Mouse (Mus musculus): ENCODE measurements at regions not wholly inside any gene's neighbourhood (a gene's known extent, or its start where the extent isn't known, plus 50 kb on each side); places are given as distances from the start of the nearest gene placed in this dataset.

GRCm38 (mm10) chr2:48424562-48424961, 389.3 kb upstream of the Acvr2a start:
- DNase-seq (ENCODE audit: low spot score) (no peak), ATAC-seq (no peak)
- no peaks in the 10 kb centered on the region for H3K27me3 ChIP-seq (replicated peaks; ENCODE audit: insufficient read depth, low read length)
- WGBS = 66% methylated on average over 9 of the region's 9 CpGs
- no peak overlapping the region for H3K4me3 ChIP-seq (ENCODE audit: low read depth, low read length)
- no peak overlapping the region for H3K27ac ChIP-seq (ENCODE audit: low read length)
- H3K9ac ChIP-seq (replicated peaks; ENCODE audit: low read depth) = no peak overlapping the region
- no peaks in the 10 kb centered on the region for H3K36me3 ChIP-seq (ENCODE audit: insufficient read depth, low read length)
- no peaks in the 10 kb centered on the region; the same call in 1 of the 2 replicates for H3K4me1 ChIP-seq (ENCODE audit: insufficient read depth, low read depth, low read length)
- no peaks in the 10 kb centered on the region for H3K9me3 ChIP-seq (ENCODE audit: low read length)
- TF ChIP-seq EP300 (IDR thresholded peaks at IDR 0.05) (no peak), CTCF (IDR thresholded peaks at IDR 0.05) (no peak)
- no peak overlapping the region for H3K4me2 ChIP-seq (replicated peaks; ENCODE audit: low read depth, low read length)

- H3K4me1 ChIP-seq (ENCODE audit: insufficient read depth, low read depth, low read length) = no peaks in the 10 kb centered on the region; the same call in 1 of the 2 replicates
Measured at GRCm38 (mm10) chr2:48425200-48426090, 388.5 kb upstream of the Acvr2a start.

GRCm38 (mm10) chr2:48432545-48432944, 381.4 kb upstream of the Acvr2a start:
- no peak for ATAC-seq
- no peaks in the 10 kb centered on the region for H3K9me3 ChIP-seq (ENCODE audit: low read length)
- no peak overlapping the region for H3K4me3 ChIP-seq (ENCODE audit: low read depth, low read length)
- no peak for TF ChIP-seq EP300 (IDR thresholded peaks at IDR 0.05)
- no peak for TF ChIP-seq CTCF (IDR thresholded peaks at IDR 0.05)
- no peak overlapping the region for H3K27ac ChIP-seq (ENCODE audit: low read length)
- no peaks in the 10 kb centered on the region for H3K4me1 ChIP-seq (ENCODE audit: insufficient read depth, low read depth, low read length)
- no peaks in the 10 kb centered on the region for H3K27me3 ChIP-seq (replicated peaks; ENCODE audit: insufficient read depth, low read length)
- no peak for DNase-seq (ENCODE audit: low spot score)
- no peak overlapping the region for H3K4me2 ChIP-seq (replicated peaks; ENCODE audit: low read depth, low read length)
- H3K36me3 ChIP-seq (ENCODE audit: insufficient read depth, low read length) = no peaks in the 10 kb centered on the region
- WGBS = 58% methylated on average over 1 of the region's 1 CpGs
- H3K9ac ChIP-seq (replicated peaks; ENCODE audit: low read depth) = no peak overlapping the region

More at GRCm38 (mm10) chr2:48425200-48426090, 388.5 kb upstream of the Acvr2a start:
- H3K4me2 ChIP-seq (replicated peaks; ENCODE audit: low read depth, low read length) = no peak overlapping the region
- no peaks in the 10 kb centered on the region for H3K36me3 ChIP-seq (ENCODE audit: insufficient read depth, low read length)
- H3K9me3 ChIP-seq (ENCODE audit: low read length) = no peaks in the 10 kb centered on the region
- 25% methylated on average over 12 of the region's 12 CpGs for WGBS
- no peak for DNase-seq (ENCODE audit: low spot score)
- H3K27me3 ChIP-seq (replicated peaks; ENCODE audit: insufficient read depth, low read length) = no peaks in the 10 kb centered on the region
- H3K4me3 ChIP-seq (ENCODE audit: low read depth, low read length) = no peak overlapping the region
- TF ChIP-seq EP300 (IDR thresholded peaks at IDR 0.05) (no peak), CTCF (IDR thresholded peaks at IDR 0.05) (no peak)
- no peak for ATAC-seq
- no peak overlapping the region for H3K27ac ChIP-seq (ENCODE audit: low read length)
- H3K9ac ChIP-seq (replicated peaks; ENCODE audit: low read depth) = no peak overlapping the region

DNA sequence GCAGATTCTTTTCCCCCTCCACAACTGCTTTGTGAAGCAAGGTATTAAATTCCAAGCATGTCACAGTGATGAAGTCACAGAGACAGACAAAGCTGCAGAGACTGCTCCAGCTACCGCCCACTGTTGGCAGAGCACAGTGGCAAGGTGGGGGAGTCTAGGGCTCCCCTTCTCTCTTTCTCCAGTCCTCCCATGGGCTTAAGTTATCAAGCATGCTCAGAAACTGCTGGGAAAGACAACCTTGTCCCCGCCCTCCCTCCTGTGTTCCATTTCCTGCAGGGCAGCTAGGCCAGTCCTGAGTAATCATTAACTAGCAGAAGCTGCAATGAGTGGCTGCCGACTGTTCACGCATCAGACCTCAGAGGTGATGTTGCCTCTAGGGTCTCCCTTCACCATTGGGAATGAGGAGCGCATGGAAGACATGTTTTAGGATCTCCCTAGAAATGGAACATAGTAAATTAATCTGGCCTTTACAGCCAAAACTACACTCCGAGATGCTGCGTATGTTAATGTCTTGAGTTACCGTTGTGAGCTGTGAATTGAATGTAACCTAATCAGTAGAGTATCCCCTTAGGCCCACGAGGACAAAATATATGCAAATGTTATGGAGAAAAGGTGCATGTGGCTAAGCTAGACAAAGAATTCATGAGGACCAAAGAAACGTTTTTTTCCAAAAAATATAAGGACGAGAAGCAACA, 372.5 kb upstream of the Acvr2a start:
- peaks cover 9% of the 10 kb centered on the region; the same call in 1 of the 2 replicates for H3K4me1 ChIP-seq (ENCODE audit: insufficient read depth, low read depth, low read length)
- no peak overlapping the region; the same call in 1 of the 2 replicates for H3K4me2 ChIP-seq (replicated peaks; ENCODE audit: low read depth, low read length)
- 40% methylated on average over 11 of the region's 11 CpGs for WGBS
- H3K27ac ChIP-seq (ENCODE audit: low read length) = 0 out of 2 replicates have a peak overlapping the region, but pooled peaks have one; percentile 14
- peak; percentile 80 for ATAC-seq
- no peaks in the 10 kb centered on the region for H3K27me3 ChIP-seq (replicated peaks; ENCODE audit: insufficient read depth, low read length)
- no peak overlapping the region for H3K4me3 ChIP-seq (ENCODE audit: low read depth, low read length)
- no peak overlapping the region for H3K9ac ChIP-seq (replicated peaks; ENCODE audit: low read depth)
- H3K9me3 ChIP-seq (ENCODE audit: low read length) = no peaks in the 10 kb centered on the region
- no peaks in the 10 kb centered on the region for H3K36me3 ChIP-seq (ENCODE audit: insufficient read depth, low read length)
- peak; percentile 76 for DNase-seq (ENCODE audit: low spot score)
- TF ChIP-seq EP300 (IDR thresholded peaks at IDR 0.05) (no peak; the same call in 1 of the 2 replicates), CTCF (IDR thresholded peaks at IDR 0.05) (peak; percentile 44)

DNA sequence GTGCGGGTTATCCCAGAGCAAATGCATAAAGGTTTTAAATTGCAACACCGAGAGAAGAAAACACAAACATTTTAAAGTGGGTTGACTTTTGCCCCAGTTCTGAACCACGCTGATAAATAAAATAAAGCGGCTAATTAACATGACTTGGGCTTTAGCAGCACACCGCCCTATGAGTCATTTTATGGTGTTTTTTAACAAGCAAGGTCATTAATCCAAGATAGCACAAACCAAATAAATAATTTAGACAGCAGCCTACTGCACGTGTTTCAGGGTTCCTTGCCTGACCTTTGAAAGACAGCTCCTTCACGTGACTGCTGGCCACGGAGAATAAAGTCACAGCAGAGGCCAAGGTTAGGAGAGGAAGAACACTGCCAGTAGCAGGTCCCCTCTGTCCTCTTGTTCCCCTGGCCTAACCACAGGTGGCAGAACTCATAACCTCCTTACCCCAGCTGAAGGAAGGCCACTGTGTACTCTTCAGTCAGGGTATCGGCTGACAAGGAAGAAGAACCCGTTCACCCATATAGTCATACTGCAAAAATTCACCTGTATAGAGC, 371.8 kb upstream of the Acvr2a start:
- Histone ChIP-seq H3K9ac (replicated peaks; ENCODE audit: low read depth) (no peak overlapping the region), H3K4me2 (replicated peaks; ENCODE audit: low read depth, low read length) (no peak overlapping the region), H3K9me3 (ENCODE audit: low read length) (no peaks in the 10 kb centered on the region), H3K27ac (ENCODE audit: low read length) (no peak overlapping the region), H3K4me1 (ENCODE audit: insufficient read depth, low read depth, low read length) (peaks cover 9% of the 10 kb centered on the region; the same call in 1 of the 2 replicates), H3K4me3 (ENCODE audit: low read depth, low read length) (no peak overlapping the region), H3K27me3 (replicated peaks; ENCODE audit: insufficient read depth, low read length) (no peaks in the 10 kb centered on the region), H3K36me3 (ENCODE audit: insufficient read depth, low read length) (no peaks in the 10 kb centered on the region)
- 55% methylated on average over 10 of the region's 10 CpGs for WGBS
- ATAC-seq (no peak), DNase-seq (ENCODE audit: low spot score) (no peak)
- no peak for TF ChIP-seq EP300 (IDR thresholded peaks at IDR 0.05)
- no peak for TF ChIP-seq CTCF (IDR thresholded peaks at IDR 0.05)
